Mouse (Mus musculus): ENCODE data around the gene Trex2.

DNA sequence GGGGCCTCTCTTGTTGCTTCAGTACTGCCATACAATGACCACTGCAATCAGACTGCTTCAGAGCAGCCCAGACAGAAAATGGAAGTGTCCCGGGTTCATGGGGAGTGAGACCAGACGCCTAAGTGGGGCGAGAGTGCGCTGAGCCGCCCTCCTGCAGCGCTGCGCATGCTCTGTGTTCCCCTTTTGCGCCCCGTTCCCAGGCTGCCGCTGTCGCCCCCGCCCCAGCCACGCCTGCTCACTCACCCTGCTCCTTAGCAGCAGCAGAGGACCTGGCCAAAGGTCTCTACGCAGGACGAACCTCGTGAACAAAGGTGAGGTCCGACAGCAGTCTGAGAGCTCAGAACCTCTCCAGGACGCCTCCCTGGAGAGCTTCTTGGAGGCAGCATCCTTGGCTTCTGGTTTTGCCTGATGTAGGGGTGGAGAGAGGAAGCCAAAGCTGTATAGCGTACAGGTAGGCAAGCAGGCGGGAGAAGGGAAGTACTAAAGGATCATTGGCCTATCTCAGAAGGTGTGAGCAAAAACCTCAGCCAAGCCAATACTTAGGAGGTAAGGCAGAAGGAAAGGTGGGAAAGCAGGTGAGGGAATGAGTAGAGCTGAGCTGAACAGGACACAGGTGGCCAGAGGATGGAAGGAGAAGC, 24.1 kb downstream of the Trex2 start, which contains the start of gene Zfp92:
- TF ChIP-seq CTCF (IDR thresholded peaks at IDR 0.05; ENCODE audit: low read depth, low read length): no peak
- no peak for TF ChIP-seq TAL1 (conservative IDR thresholded peaks at IDR 0.05; ENCODE audit: low read depth, low read length)
- no peak for TF ChIP-seq GATA1 (IDR thresholded peaks at IDR 0.05; ENCODE audit: borderline replicate concordance, low read length)
- no peak for TF ChIP-seq GATA2 (IDR thresholded peaks at IDR 0.05; ENCODE audit: borderline replicate concordance, low read depth, low read length)

Data from G1E (cell line).